Mouse (Mus musculus): ENCODE data around the gene Hibadh.

DNA sequence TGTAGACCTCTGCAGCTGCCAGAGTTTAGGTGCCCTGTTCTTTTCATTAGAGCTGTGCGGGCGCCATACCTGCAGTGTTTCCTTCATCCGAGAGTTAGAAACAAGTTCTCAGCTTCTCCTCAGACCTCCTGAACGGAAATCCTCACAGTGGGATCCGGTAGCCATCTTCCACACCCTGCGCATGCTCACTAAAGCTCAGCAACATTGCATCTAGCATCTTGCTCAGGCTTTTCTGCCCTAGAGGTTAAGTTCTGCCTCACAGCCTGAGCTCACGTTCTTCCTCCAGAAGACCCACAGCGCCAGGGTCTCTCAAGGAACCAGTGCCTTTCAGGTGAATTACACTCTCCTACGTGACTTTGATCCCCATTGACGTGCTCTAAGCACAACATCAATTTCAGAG, 109.3 kb downstream of the Hibadh start:
- no peak for TF ChIP-seq EP300 (IDR thresholded peaks at IDR 0.05; ENCODE audit: insufficient read depth, low read depth, low read length)
- no peak for TF ChIP-seq CTCF (IDR thresholded peaks at IDR 0.05)
- no peak for TF ChIP-seq POLR2A (IDR thresholded peaks at IDR 0.05; ENCODE audit: insufficient read depth, low read depth, low read length)

All from heart, adult 2 months (tissue).